Mouse (Mus musculus) cerebellum, adult 2 months (tissue): ENCODE results near the gene Epop.

ENCODE experiments used
- CTCF ChIP-seq: fragments of 200-500 bp; IDR thresholded peaks from 2 replicates; pipeline ENCODE4 v1.5.1; 2011; ENCODE audit warnings: low read depth, mild to moderate bottlenecking, control low read depth, low read length, moderate library complexity, borderline replicate concordance; ENCODE audit not compliant: insufficient read depth
- POLR2A ChIP-seq: fragments of 200-500 bp; IDR thresholded peaks from 2 replicates; pipeline ENCODE4 v1.6.1; 2011; ENCODE audit warnings: low read length, control low read depth, borderline replicate concordance; ENCODE audit not compliant: insufficient read depth

DNA sequence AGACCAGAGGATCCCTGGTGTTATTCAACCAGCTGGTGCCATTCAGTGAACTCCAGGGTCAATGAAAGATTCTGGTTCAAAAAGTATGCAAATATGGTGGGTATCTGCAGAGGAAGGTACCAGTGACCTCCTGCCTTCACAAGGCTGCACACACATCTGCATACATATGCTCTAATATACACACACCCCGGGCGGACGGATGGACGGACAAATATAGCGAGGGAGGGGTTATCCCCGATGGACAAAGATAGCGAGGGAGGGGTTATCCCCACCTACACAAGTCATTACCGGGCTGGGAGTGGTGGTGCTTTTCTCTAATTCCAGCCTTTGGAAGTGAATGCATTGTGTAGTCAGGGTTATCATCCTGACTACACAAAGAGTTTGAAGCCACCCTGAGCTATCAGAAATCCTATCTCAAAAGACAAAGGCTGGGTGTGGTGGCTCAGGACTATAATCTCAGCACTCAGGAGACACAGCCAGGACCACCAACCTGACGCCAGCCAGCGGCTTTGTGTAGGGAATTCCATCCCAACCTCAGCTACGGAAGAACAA, 6.0 kb upstream of the Epop start:
- TF ChIP-seq POLR2A (no peak), CTCF (no peak)
